Mouse (Mus musculus): ENCODE data around the gene Pip4k2b.
A peak's percentile ranks its signal among the peaks of the same experiment; 100 is the strongest.

GRCm38 (mm10) chr11:97728311-97728710 is 16.2 kb downstream of the Pip4k2b start:
- TF ChIP-seq MAX (IDR thresholded peaks at IDR 0.05; ENCODE audit: low read depth) (no peak), MYOD1 (IDR thresholded peaks at IDR 0.05; ENCODE audit: control insufficient read depth in 1 of 3, insufficient read length in 2 of 3, low read depth in 2 of 3) (peak in 1 of 3 experiments; percentile 37), POLR2A (IDR thresholded peaks at IDR 0.05; ENCODE audit: insufficient read length, low read depth) (no peak), USF1 (IDR thresholded peaks at IDR 0.05; ENCODE audit: low read depth) (peak; percentile 23), TCF3 (IDR thresholded peaks at IDR 0.05; ENCODE audit: insufficient read length, low read depth) (no peak), TCF12 (IDR thresholded peaks at IDR 0.05; ENCODE audit: insufficient read depth, poor library complexity, severe bottlenecking) (no peak), E2F4 (IDR thresholded peaks at IDR 0.05; ENCODE audit: insufficient read depth) (no peak), POLR2AphosphoS2 (IDR thresholded peaks at IDR 0.05; ENCODE audit: insufficient read length, low read depth) (no peak), REST (IDR thresholded peaks at IDR 0.05; ENCODE audit: insufficient read depth, insufficient read length) (no peak), CEBPB (IDR thresholded peaks at IDR 0.05; ENCODE audit: insufficient read depth, poor library complexity, severe bottlenecking) (no peak), MYOG (IDR thresholded peaks at IDR 0.05; ENCODE audit: control insufficient read depth in 1 of 3, insufficient read depth in 1 of 3, insufficient read length in 2 of 3, low read depth in 2 of 3) (peak in 1 of 3 experiments; percentile 56), SRF (IDR thresholded peaks at IDR 0.05; ENCODE audit: control insufficient read depth, insufficient read length, low read depth) (no peak)

All from myocyte (in vitro differentiated cells).